Mouse (Mus musculus): ENCODE results near the gene Ift88.

GRCm38 (mm10) chr14:57537261-57538015 is 113.6 kb downstream of the Ift88 start:
- TF ChIP-seq CTCF (IDR thresholded peaks at IDR 0.05; ENCODE audit: low read depth, low read length) (no peak), GATA1 (IDR thresholded peaks at IDR 0.05; ENCODE audit: borderline replicate concordance, low read length) (no peak)

Measured in G1E (cell line).